Mouse (Mus musculus) stomach, adult 2 months (tissue): Measurements from ENCODE around the gene Ginm1. TPM values are rescaled to one million over a fixed set of nuclear protein-coding genes. Genes with fewer than 3 reads are reported as not detected.

Source experiments
- polyA plus RNA-seq: library from polyadenylated mRNA; depleted of rRNA; stranded (reverse); fragments of >200 nt; gene quantifications from 2 replicates; pipeline ENCODE4 v1.2.3, GENCODE M21; 2012; rRNA removed

Gene Ginm1
- polyA plus RNA-seq: 2.7 and 4.7 TPM in 2 replicates

GRCm38 (mm10) chr10:7792751-7793385 is at the start of gene Ginm1, which contains the start of gene Ppil4:
Gene Ginm1 (minus strand): TSS chr10:7792824.
Gene Ppil4 (plus strand): TSS chr10:7792891.

GRCm38 (mm10) chr10:7832171-7832676 is 39.6 kb upstream of the Ginm1 start, which contains the start of gene Zc3h12d:
Gene Zc3h12d (plus strand): TSS chr10:7832470.

DNA sequence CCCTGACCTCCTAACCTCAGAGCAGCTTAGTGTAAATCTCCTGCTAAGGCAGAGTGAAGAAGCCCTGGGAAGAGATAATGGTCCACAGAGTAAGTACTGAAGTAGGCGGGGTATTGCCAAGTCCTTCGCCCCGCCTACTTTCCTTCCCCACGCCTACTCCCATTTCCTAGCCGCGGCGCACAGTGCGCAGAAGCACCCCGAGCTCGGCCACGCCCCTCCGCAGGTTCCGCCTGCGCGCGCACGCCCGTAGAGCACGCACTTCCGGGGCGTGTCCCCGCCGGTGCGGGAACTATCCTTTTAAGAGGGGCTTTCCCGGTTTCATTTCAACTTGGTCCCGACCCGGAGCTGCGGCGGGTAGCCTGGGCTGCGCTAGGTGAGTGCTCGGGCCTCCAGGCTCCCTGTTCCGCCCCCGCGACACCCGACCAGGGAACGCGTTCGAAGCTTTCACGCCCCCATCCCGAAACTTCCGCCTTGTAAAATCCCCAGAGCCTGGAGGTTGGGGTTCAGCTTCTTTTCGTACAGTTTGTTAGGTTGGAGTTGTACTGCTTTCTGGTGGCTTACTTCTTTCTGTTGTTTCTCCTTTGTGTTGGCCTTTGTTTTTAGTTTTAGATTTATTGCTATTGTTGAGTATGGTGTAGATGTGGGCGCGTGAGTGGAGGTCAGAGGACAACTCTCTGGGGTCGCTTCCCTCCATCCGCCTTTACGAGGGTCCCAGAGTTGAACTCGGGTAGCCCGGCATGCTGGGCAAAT is 66.7 kb downstream of the Ginm1 start, which contains the start of gene Katna1:
Katna1 (plus strand) TSS at position 250 of the 750 bp plus-strand sequence.

Other genes starting within 250 kb of the Ginm1 start
- gene Lrp11, start 203.0 kb downstream of the Ginm1 start, polyA plus RNA-seq: 2.8 and 6.3 TPM in 2 replicates
- gene Nup43, start 125.3 kb downstream of the Ginm1 start, polyA plus RNA-seq: 1.2 and 1.7 TPM in 2 replicates
- 6.5 and 6.6 TPM in 2 replicates for gene Pcmt1, start 111.7 kb downstream of the Ginm1 start, polyA plus RNA-seq
- gene Lats1, start 111.6 kb downstream of the Ginm1 start, polyA plus RNA-seq: 1.7 and 3.3 TPM in 2 replicates
- 0.58 and 0.76 TPM in 2 replicates for gene Katna1, start 66.8 kb downstream of the Ginm1 start, polyA plus RNA-seq
- 1.4 and 1.8 TPM in 2 replicates for gene Ppil4, start 67 bp upstream of the Ginm1 start, polyA plus RNA-seq
- gene Zc3h12d, start 39.6 kb upstream of the Ginm1 start, polyA plus RNA-seq: 0.30 and 0.34 TPM in 2 replicates
- gene Tab2, start 163.4 kb upstream of the Ginm1 start, polyA plus RNA-seq: 5.0 and 8.2 TPM in 2 replicates